Mouse (Mus musculus) left cerebral cortex, postnatal 10 days (tissue): Measurements from ENCODE around the gene Olfr99. TPM values are rescaled to one million over a fixed set of nuclear protein-coding genes. Genes with fewer than 3 reads are reported as not detected.
"Not testable (repeated sequence)": the region's sequence is repeated elsewhere in the genome, so short reads cannot be mapped to it uniquely, and the experiment has no call there.

Source experiments
- DNase-seq, 2 experiments: peaks; one replicate each; pipeline ENCODE4 v3.0.0; 2021 to 2022; ENCODE audit warnings: low spot score in 2 of 2, mixed read lengths in 1 of 2; ENCODE audit errors: extremely low spot score in 1 of 2
- intact Hi-C: fragments of 180-260 bp; cut with DNase I; formaldehyde crosslinking; loops from one replicate; pipeline ENCODE4 v1.15.1; 2025
- total RNA-seq, 2 experiments: library from RNA; stranded (reverse); gene quantifications; 2 replicates each; pipeline ENCODE4 v1.2.3; 2021

Olfr99 gene
- not detected for total RNA-seq

DNA sequence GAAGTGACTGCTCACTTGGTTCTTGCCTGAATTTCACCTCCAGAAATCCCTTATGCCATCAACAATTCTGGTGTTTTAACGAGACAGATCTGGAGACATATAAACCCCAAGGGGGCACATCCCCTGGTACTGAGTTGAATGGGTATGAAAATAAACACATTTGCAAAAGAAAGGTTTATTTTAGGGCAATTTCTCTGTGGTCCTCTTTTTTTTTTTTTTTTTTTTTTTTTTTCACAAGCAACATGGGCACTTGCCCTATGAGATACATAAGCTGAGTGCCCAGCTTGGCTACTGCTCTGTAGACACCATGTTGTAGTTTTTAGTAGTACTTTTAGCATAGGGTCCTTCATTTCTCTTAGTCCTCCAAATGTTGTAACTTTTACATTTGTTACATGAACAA is at the start of gene Olfr99:
TSS of gene Olfr99 (minus strand) at position 101 of the 400 bp plus-strand sequence.
- intact Hi-C loops = no loop called here

DNA sequence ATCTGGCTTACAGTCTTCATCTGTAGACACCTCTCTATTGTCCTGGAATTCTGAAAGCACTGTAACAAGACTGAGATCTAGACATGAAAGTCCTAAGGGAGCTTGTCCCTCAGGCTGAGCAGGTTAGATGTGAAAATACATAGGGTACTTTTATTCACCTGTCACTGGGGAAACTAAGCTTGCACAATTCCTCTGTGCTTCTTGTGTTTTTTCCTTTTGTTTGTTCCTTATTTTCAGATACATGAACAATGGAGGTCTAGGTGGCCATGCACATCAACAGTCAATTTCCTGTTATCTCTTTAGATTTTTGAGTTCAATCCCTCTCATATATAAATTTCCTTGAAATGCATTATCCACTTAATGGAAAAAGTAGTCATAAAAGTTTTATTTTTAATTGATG is 33.7 kb upstream of the Olfr99 start, which contains the start of gene Olfr102:
TSS of gene Olfr102 (minus strand) at position 101 of the 400 bp plus-strand sequence.
- intact Hi-C loops = no loop called here
- no peak for DNase-seq

More for the DNA sequence above, at the start of gene Olfr99:
- DNase-seq = no peak

DNA sequence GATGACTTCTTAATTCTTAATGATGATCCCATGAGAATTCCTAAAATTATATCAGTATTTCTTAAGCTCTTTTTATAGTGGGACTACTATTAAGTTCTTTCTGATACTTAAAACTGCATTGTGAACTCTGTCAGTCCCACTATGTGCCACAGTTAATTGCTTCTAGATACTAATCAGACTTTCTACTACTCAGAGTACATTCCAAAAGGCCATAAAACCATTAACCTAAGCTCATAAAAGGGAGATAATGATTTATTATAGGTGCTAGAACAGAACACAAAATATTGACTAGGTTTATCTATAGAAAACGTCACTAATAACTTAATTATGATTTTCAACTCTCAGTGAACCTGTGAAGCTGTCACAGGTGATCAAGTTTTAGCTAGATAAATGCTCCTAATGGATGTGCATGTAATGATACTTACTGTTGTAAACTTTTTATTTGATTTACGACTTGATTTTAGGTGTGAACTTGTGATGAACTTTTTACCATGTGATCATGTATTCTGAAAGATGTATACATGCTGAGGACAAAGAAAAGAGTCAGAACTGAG is 27.0 kb upstream of the Olfr99 start:
- intact Hi-C loops = no loop called here

DNA sequence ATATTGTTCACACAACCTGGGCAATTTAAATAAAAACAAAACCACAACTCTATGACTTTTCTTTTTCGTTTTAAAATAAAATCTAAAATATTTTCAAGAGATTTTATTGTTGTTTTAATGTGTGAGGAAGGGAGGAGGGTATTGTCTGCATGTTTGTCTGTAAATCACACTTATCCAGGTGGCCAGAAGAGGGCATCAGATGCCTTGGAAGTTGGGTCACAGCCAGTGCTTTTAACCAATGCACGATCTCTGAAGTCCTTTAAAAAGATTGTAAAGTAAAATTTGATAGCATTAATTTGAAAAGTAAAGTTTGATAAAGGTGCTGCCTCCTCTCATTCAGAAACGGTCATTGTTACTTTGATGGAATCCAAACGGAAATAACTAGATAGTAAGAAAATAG is 25.2 kb upstream of the Olfr99 start:
- intact Hi-C loops = no loop called here
- no peak for DNase-seq

More for the DNA sequence above, 27.0 kb upstream of the Olfr99 start:
- no peak for DNase-seq

DNA sequence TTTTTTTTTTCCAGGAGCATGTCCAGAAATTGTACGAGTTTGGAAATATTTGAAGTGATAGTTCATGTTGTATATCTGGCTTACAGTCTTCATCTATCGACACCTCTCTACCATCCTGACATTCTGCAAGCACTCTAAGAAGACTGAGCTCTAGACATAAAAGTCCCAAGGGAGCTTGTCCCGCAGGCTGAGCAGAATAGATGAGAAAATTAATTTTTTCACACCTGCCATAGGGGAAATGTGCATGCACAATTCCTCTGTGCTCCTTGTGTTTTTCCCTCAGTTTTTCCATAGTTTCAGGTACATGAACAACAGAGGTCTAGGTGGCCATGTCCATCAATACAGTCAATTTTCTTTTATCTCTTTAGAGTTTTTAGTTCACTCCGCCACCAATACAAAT is 21.0 kb upstream of the Olfr99 start, which contains the start of gene Olfr101:
TSS of gene Olfr101 (minus strand) at position 101 of the 400 bp plus-strand sequence.
- intact Hi-C loops = no loop called here
- no peak for DNase-seq

DNA sequence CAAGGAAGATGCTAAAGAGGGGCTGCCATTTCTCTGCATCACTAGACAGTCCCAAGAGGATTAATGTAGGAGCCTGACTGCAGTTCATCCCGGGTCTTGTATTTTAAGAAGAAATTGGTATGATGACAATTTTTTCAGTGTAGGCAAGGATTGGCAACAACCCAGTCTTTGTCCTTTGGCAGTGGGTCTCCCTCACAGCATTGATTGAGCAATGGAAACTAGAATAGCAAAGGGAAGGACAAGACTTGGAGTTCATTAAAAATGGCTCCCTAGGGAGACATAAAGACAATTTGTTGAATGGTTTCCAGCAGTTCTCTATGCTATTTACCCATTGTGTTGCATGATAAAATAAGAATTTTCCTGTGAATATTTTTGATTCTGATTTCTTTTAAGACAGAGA is 2.9 kb downstream of the Olfr99 start:
- DNase-seq = no peak
- intact Hi-C loops = no loop called here

DNA sequence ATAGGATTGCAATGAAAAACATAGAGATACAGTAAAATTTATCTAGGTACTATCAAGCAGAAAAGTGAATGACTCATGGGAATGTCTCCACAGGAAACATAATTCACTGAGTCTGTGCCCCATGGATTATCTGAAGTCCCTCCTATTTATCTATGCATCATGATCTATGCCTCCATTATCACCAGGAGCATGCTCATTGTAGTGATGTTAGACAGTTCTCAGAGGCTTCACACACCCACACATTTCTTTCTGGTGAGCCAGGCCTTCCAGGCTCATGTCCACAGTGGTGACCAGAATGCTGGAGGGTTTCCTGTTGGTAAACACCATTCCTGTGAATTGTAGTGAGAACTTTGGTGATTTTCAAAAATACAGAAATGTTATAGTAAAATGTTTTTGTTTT is 6.7 kb downstream of the Olfr99 start:
- no peak for DNase-seq
- intact Hi-C loops = no loop called here

DNA sequence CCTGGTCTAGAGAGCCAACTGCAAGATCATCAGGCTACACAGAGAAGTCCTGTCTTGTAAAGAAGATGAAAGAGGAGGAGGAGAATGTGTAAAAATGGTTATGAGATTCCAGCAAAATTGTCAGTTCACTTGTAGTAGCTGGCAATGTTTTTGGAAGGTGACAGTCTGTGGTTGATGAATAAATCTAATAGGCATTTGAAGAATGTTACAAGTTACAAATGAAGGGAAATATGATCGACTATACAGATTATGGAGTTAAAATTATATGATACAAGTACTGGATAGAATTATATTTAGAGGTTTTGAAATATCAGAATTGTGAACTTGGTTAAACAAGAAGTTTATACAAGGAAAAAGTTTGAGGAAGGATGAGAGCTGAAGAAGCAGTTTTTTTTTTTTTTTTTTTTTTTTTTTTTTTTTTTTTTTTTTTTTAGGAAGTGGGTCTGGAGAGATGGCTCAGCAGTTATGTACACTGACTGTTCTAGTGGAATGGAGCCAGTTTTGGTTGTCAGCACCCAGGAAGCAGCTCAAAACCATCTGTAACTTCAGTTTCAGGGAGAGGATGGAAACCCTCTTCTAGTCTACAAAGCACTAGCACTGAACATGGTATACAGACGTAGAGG is 7.5 kb downstream of the Olfr99 start:
- intact Hi-C loops = no loop called here

DNA sequence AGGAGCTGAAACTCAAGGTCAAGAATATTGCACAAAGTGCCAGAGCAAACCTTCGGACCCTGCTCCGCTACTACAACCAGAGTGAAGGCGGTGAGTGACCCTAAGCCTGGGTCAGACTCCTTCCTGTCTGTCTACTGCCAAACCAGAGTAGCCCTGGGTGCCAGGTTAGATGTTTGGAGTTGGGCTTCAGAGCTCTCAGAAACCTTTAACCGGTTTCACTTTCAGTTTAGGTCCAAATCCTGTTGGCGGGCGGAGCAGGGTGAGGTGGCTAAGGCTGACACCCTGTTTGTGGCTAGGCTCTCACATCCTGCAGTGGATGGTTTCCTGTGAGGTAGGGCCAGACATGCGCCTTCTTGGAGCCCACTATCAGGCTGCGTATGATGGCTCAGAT is 12.6 kb downstream of the Olfr99 start:
- peak in 1 of 2 experiments; percentile 37 for DNase-seq
- intact Hi-C loops = no loop called here

More for the DNA sequence above, 7.5 kb downstream of the Olfr99 start:
- DNase-seq = no peak

DNA sequence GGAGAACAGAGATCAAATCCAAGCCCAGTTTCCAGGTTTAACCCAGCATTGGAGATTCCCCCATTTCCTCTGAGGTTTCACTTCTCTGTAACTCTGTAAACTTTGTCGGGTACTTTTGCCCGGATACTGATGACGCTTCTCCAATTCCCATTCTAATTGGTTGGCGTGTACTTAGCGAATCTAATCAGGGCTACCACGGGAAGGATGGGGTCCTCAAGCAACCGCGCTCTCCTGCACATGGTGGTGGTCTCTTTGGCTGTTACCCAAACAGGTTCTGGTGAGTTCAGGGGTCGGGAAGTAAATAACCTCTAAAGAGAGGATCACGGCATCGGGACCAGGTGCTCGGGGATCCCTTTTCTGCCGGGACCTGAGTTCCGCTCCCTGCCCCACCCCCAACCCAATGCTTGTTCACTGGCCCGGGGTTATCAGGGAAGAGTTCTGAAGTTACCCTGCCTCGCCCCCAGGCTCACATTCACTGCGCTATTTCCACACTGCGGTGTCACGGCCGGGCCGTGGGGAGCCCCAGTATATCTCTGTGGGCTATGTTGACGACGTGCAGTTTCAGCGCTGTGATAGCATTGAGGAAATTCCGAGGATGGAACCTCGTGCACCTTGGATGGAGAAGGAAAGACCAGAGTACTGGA is 13.1 kb downstream of the Olfr99 start, which contains the start of gene H2-M3:
TSS of gene H2-M3 (plus strand) at position 163 of the 644 bp plus-strand sequence.
- intact Hi-C loops = no loop called here
- peak; percentile 86 to 90 for DNase-seq

DNA sequence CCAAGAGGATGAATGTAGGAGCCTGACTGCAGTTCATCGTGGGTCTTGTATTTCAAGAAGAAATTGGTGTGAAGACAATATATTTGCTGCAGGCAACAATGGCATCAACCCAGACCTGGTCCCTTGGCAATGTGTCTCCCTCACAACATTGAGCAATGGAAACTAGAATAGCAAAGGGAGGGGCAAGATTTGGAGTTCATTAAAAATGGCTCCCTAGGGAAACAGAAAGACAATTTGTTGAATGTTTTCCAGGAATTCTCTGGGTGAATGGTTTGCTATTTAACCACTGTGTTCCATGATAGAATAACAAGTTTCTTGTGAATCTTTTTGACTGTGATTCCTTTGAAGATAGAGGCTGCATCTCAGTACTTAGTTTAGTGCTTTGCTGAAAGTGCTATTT is 19.6 kb downstream of the Olfr99 start, which contains the start of gene Olfr98:
TSS of gene Olfr98 (minus strand) at position 124 of the 400 bp plus-strand sequence.
- intact Hi-C loops = no loop called here
- DNase-seq = no peak

DNA sequence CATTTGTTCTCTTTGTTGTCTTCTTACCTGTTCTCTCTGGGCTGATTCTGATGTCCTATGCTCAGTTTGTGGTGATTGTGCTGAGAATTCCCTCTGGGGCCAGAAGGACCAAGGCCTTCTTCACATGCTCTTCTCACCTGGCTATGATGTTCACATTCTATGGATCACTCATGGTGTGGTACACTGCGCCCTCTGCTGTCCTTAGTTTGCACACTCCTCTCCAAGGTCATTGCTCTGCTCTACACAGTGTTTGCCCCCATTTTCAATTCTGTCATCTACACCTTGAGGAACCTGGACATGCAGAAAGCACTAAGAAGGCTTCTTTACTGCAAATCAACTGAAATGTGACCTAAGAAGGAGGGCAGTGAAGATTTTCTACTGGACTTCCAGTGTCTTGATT is 32.7 kb downstream of the Olfr99 start:
- DNase-seq = no peak
- intact Hi-C loops = no loop called here

DNA sequence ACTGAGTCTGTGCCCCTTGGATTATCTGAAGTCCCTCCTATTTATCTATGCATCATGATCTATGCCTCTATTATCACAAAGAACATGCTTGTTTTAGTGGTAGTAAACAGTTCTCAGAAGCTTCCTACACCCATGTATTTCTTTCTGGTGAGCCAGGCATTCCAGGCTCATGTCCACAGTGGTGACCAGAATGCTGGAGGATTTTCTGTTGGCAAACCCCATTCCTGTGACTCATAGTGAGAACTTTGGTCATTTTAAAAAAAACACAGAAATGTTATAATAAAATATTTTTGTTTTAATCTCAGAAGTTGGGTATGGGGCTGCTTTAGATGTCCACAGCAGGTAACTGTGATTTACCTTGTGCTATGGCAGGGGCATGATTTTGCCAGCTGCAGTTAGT is 33.8 kb downstream of the Olfr99 start:
- DNase-seq = no peak

DNA sequence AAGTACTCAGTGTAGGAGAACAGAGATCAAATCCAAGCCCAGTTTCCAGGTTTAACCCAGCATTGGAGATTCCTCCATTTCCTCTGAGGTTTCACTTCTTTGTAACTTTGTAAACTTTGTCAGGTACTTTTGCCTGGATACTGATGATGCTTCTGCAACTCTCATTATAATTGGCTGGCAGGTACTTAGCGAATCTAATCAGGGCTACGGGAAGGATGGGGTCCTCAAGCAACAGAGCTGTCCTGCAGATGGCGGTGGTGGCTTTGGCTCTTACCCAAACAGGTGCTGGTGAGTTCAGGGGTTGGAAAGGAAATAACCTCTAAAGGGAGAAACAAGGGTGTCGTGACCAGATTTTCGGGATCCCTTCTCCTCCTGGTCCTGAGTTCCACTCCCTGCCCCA is 36.5 kb downstream of the Olfr99 start:
- peak; percentile 16 to 25 for DNase-seq
- intact Hi-C loops = no loop called here

More for the DNA sequence above, 33.8 kb downstream of the Olfr99 start:
- intact Hi-C loops = no loop called here

DNA sequence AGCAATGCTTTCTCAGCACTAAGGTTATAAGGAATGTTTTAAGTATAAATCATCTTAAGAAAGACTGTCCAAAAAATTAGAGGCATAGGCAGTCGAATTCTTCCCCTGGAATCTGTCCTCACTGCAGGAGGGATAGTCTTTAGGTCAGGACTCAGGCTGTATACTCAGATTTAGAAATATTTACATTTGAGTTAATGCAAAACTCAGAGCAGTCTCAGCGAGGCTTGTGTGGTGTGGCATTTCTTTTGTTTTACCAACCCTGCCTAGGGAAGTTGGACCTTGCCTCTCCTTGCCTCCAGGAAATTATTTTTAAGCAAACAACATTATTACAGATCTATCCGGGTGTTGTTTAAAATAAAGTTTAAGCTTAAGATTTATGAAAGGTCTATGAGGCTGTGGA is 41.1 kb downstream of the Olfr99 start:
- no peak for DNase-seq
- intact Hi-C loops = no loop called here

DNA sequence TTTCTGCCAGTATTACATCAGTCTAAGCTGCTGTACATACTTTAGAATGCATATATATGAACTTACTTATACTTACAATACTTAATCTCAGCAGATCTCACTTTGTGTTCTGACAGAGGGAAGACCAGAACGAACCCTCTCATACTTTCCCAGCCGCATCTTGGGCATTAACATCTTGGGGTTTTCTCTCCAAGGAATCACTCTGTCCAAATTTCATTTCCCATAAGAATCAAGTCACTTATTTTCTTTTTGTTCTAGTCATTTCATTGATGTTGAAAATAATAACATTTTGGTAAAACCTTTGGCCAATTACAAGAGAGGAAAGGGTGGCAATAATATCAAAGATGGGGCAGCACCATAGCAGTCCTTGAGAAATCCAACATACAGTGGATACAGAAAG is 46.0 kb downstream of the Olfr99 start, which contains the start of gene Olfr97:
TSS of gene Olfr97 (minus strand) at position 101 of the 400 bp plus-strand sequence.
- DNase-seq, intact Hi-C loops: not testable (repeated sequence)
